Mouse (Mus musculus): ENCODE measurements at regions not wholly inside any gene's neighbourhood (a gene's known extent, or its start where the extent isn't known, plus 50 kb on each side); places are given as distances from the start of the nearest gene placed in this dataset.

GRCm38 (mm10) chr15:86875721-86876309 lies 661.6 kb downstream of the Tbc1d22a start:
- ATAC-seq (replicated peaks; ENCODE audit: low read depth, poor library complexity, severe bottlenecking), result no peak

GRCm38 (mm10) chr15:86896974-86897373 lies 647.1 kb upstream of the Fam19a5 start:
- ATAC-seq (replicated peaks; ENCODE audit: low read depth, poor library complexity, severe bottlenecking), result no peak

GRCm38 (mm10) chr15:86899961-86900360 lies 644.1 kb upstream of the Fam19a5 start:
- ATAC-seq (replicated peaks; ENCODE audit: low read depth, poor library complexity, severe bottlenecking), result no peak

- ATAC-seq (replicated peaks; ENCODE audit: low read depth, poor library complexity, severe bottlenecking), result no peak
Measured at GRCm38 (mm10) chr15:86903006-86903405, 641.1 kb upstream of the Fam19a5 start.

- ATAC-seq (replicated peaks; ENCODE audit: low read depth, poor library complexity, severe bottlenecking), result no peak
Measured at GRCm38 (mm10) chr15:86913276-86913675, 630.8 kb upstream of the Fam19a5 start.

GRCm38 (mm10) chr15:86917891-86918290 lies 626.2 kb upstream of the Fam19a5 start:
- ATAC-seq (replicated peaks; ENCODE audit: low read depth, poor library complexity, severe bottlenecking), result no peak

- ATAC-seq (replicated peaks; ENCODE audit: low read depth, poor library complexity, severe bottlenecking), result no peak
Measured at GRCm38 (mm10) chr15:86919704-86920103, 624.4 kb upstream of the Fam19a5 start.

GRCm38 (mm10) chr15:86920185-86920584 lies 623.9 kb upstream of the Fam19a5 start:
- ATAC-seq (replicated peaks; ENCODE audit: low read depth, poor library complexity, severe bottlenecking), result no peak

GRCm38 (mm10) chr15:86921401-86921800 lies 622.7 kb upstream of the Fam19a5 start:
- no peak for ATAC-seq (replicated peaks; ENCODE audit: low read depth, poor library complexity, severe bottlenecking)

GRCm38 (mm10) chr15:86925081-86925749 lies 618.9 kb upstream of the Fam19a5 start:
- no peak for ATAC-seq (replicated peaks; ENCODE audit: low read depth, poor library complexity, severe bottlenecking)

- ATAC-seq (replicated peaks; ENCODE audit: low read depth, poor library complexity, severe bottlenecking), result no peak
Measured at GRCm38 (mm10) chr15:86932345-86933075, 611.6 kb upstream of the Fam19a5 start.

- ATAC-seq (replicated peaks; ENCODE audit: low read depth, poor library complexity, severe bottlenecking), result no peak
Measured at GRCm38 (mm10) chr15:86937364-86937763, 606.7 kb upstream of the Fam19a5 start.

GRCm38 (mm10) chr15:86944529-86944928 lies 599.6 kb upstream of the Fam19a5 start:
- no peak for ATAC-seq (replicated peaks; ENCODE audit: low read depth, poor library complexity, severe bottlenecking)

- ATAC-seq (replicated peaks; ENCODE audit: low read depth, poor library complexity, severe bottlenecking), result no peak
Measured at GRCm38 (mm10) chr15:86952593-86952992, 591.5 kb upstream of the Fam19a5 start.

GRCm38 (mm10) chr15:86957872-86958271 lies 586.2 kb upstream of the Fam19a5 start:
- no peak for ATAC-seq (replicated peaks; ENCODE audit: low read depth, poor library complexity, severe bottlenecking)

GRCm38 (mm10) chr15:86962921-86963320 lies 581.2 kb upstream of the Fam19a5 start:
- ATAC-seq (replicated peaks; ENCODE audit: low read depth, poor library complexity, severe bottlenecking), result no peak

GRCm38 (mm10) chr15:86963486-86963885 lies 580.6 kb upstream of the Fam19a5 start:
- no peak for ATAC-seq (replicated peaks; ENCODE audit: low read depth, poor library complexity, severe bottlenecking)

GRCm38 (mm10) chr15:86971436-86971835 lies 572.7 kb upstream of the Fam19a5 start:
- no peak for ATAC-seq (replicated peaks; ENCODE audit: low read depth, poor library complexity, severe bottlenecking)

- ATAC-seq (replicated peaks; ENCODE audit: low read depth, poor library complexity, severe bottlenecking), result no peak
Measured at GRCm38 (mm10) chr15:86996196-86996595, 547.9 kb upstream of the Fam19a5 start.

GRCm38 (mm10) chr15:87018978-87019377 lies 525.1 kb upstream of the Fam19a5 start:
- ATAC-seq (replicated peaks; ENCODE audit: low read depth, poor library complexity, severe bottlenecking), result no peak

- no peak for ATAC-seq (replicated peaks; ENCODE audit: low read depth, poor library complexity, severe bottlenecking)
Measured at GRCm38 (mm10) chr15:87045971-87046370, 498.1 kb upstream of the Fam19a5 start.
